Mouse (Mus musculus) ovary, postnatal 36 days (tissue): ENCODE results near the gene Gtpbp3.
A peak's percentile ranks its signal among the peaks of the same experiment; 100 is the strongest.

Experiments used
- DNase-seq: peaks from one replicate; pipeline ENCODE4 v3.0.0; 2022; ENCODE audit warnings: low spot score, mixed read lengths

Gene Gtpbp3

DNA sequence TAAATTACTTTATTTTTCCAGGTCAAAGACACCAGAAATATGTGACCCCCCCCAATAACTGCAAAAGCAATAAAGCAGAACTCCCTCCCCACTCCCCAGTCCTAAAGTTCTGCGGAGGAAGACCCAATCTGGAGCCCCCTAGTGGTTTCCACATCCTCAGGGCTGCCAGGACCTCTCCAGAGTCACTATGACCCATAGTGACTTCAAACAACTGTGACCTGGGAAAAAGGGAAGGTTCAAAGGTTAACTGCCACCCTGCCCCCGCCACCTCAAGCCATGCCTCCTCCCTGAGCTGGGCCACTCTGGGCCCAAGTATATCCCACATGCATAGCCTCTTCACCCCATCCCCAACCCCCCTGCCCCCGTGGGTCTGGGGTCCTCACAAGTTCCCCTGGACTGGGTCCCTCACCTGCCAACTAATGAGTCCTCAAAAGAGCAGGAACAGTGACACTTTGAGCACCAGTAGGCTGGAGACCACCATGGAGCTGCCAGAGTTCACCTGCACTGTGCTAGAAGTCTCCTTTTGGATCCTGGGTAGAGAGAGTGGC lies 46.4 kb downstream of the Gtpbp3 start:
- no peak for DNase-seq

DNA sequence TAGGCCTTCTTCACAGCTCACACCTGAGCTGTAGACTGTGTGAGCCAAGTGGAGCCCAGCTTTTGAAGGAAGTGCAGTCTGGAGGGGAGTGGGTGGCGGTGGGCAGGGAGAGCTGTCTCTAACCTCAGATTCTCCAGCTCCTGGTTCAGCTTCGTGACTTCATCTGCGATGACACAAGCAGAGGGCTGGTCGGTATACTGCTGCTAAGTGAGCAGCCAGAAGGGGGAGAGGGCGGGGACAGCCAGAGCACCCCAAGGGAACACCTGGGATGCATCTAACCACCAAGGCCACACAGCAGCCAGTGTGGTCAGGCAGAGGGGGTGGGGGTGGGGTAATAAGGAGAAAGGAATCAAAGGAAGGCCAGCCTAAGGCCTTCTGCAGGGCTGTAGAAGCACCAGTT lies 47.8 kb downstream of the Gtpbp3 start:
- DNase-seq, result no peak

DNA sequence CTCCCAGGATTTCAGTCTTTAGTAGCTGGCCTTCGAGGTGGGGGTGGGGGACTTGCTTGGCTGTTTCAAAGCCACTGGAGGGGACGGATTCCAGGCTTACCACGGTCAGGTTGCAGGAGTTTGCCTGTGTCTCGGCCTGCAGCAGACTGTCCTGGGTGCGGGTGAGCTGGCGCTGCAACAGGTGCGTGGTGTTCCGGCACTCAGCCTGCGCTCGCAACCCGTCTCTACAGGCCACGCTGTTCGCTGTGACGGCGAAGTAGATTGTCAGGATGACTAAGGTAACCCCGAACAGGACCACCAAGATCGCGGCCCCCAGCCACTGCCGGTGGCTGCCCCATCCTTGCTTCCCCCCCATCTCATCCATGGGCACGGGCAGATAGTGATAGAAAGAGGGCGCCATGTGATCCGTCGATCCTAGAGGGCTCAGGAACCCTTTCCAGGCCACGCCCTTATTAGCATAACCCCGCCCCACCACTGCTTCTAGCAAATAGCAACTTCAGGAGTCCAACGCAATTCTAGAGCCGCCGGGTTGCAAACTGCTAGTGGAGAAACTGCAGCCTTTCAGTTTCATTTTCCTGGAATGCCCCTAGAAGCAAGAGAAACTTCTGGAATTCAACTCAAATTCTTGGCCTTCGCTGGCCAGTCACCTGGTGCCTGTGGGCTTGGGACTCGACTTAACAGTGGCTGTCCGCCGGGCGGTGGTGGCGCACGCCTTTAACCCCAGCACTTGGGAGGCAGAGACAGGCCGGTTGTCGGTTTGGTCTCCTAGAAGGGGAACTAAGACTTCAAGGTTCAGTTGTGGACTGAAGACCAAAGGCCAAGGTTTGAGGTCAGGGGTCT lies 49.3 kb downstream of the Gtpbp3 start, which contains the start of gene Bst2:
TSS of gene Bst2 (minus strand) at position 429 of the 840 bp plus-strand sequence.
- peak; percentile 86 for DNase-seq

DNA sequence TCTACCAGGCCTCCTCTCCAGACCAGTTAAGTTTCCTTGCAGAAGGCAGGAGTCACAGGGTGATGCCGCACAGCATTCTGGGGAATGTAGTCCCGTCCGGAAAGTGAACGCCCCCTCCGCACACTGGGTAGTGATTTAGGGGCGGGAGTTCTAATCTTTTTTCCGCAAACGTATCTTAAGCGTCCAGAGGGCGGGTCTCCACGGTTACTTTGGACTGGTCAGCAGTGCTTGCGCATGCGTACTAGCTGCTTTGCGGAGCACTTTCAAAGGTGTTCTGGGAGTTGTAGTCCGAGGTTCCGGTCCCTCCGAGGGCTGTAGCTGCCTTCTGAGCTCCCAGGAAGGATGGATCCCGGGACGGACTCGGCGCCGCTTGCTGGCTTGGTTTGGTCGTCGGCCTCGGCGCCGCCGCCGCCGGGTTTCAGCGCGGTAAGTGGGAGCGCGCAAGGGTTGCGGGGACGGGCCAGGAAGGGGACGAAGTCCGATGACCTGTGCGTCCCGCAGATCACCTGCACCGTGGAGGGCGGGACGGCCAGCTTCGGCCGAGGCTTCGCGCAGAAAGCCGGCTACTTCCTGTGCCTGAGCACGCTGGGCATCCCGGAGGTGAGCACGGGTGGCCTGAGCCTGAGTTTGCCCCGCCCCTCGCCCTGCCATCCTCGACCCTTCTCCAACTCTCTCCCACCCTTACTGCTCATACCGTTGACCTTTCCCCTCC lies 54.9 kb downstream of the Gtpbp3 start, which contains the start of gene Mvb12a:
TSS of gene Mvb12a (plus strand) at position 291 of the 712 bp plus-strand sequence.
- DNase-seq, result peak; percentile 93

DNA sequence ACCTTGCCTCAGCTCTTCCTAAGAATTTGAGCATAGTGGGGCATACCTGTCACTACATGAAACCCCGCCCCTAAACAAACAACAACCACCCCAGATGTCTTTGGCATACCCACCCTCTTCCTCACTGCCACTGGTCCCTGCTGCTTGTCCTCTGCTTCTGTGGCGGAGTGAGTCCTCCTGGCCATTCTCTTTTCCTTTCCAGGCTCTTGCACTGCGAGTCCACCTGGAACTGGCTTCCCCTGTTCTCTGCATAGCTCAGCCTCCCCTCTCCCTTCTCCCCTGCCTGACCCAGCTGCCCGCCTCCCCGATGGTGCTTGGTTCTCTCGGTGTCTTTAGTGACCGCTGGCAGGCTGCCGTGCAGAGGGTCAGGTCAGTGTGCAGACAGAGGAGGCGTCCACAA lies 55.9 kb downstream of the Gtpbp3 start:
- no peak for DNase-seq

GRCm38 (mm10) chr8:71545053-71545452 lies 57.1 kb downstream of the Gtpbp3 start:
- DNase-seq, result no peak

- DNase-seq, result no peak
Observed at GRCm38 (mm10) chr8:71547590-71547989, 59.7 kb downstream of the Gtpbp3 start.
